Mouse (Mus musculus) lung, postnatal 4 days (tissue): ENCODE measurements around the gene Ube2g1.

Experiments used
- DNase-seq, 2 experiments: peaks; one replicate each; pipeline ENCODE4 v3.0.0; 2021

The Ube2g1 gene

GRCm38 (mm10) chr11:72606694-72607407, at the start of gene Ube2g1:
Gene Ube2g1 (plus strand): TSS chr11:72607283.
- DNase-seq = peak; percentile 99 to 100

- no peak for DNase-seq
Observed at GRCm38 (mm10) chr11:72558155-72558554, 48.9 kb upstream of the Ube2g1 start.

GRCm38 (mm10) chr11:72560661-72561060, 46.4 kb upstream of the Ube2g1 start:
- no peak for DNase-seq

- peak in 1 of 2 experiments; percentile 49 for DNase-seq
Observed at GRCm38 (mm10) chr11:72564232-72564807, 42.8 kb upstream of the Ube2g1 start.

- no peak for DNase-seq
Observed at GRCm38 (mm10) chr11:72566304-72566703, 40.8 kb upstream of the Ube2g1 start.

GRCm38 (mm10) chr11:72566816-72567338, 40.2 kb upstream of the Ube2g1 start:
- DNase-seq = no peak

GRCm38 (mm10) chr11:72569051-72569450, 38.0 kb upstream of the Ube2g1 start:
- DNase-seq = peak; percentile 44 to 54

- DNase-seq = no peak
Observed at GRCm38 (mm10) chr11:72569671-72570318, 37.3 kb upstream of the Ube2g1 start.

GRCm38 (mm10) chr11:72570319-72570979, 36.6 kb upstream of the Ube2g1 start:
- DNase-seq = peak; percentile 70 to 88

GRCm38 (mm10) chr11:72573819-72574218, 33.3 kb upstream of the Ube2g1 start:
- DNase-seq = peak in 1 of 2 experiments; percentile 55

GRCm38 (mm10) chr11:72576111-72576465, 31.0 kb upstream of the Ube2g1 start:
- no peak for DNase-seq

GRCm38 (mm10) chr11:72576466-72577351, 30.4 kb upstream of the Ube2g1 start:
- DNase-seq = peak; percentile 36 to 47

GRCm38 (mm10) chr11:72578471-72578870, 28.6 kb upstream of the Ube2g1 start:
- DNase-seq = no peak

- peak; percentile 31 to 56 for DNase-seq
Observed at GRCm38 (mm10) chr11:72581609-72582447, 25.3 kb upstream of the Ube2g1 start.

- DNase-seq = no peak
Observed at GRCm38 (mm10) chr11:72582448-72582705, 24.7 kb upstream of the Ube2g1 start.

- DNase-seq = no peak
Observed at GRCm38 (mm10) chr11:72583092-72583491, 24.0 kb upstream of the Ube2g1 start.

- DNase-seq = no peak
Observed at GRCm38 (mm10) chr11:72586570-72586969, 20.5 kb upstream of the Ube2g1 start.

- DNase-seq = peak; percentile 28 to 41
Observed at GRCm38 (mm10) chr11:72587537-72588233, 19.4 kb upstream of the Ube2g1 start.

- DNase-seq = no peak
Observed at GRCm38 (mm10) chr11:72595010-72595737, 11.9 kb upstream of the Ube2g1 start.

- DNase-seq = no peak
Observed at GRCm38 (mm10) chr11:72597780-72598179, 9.3 kb upstream of the Ube2g1 start.
